Mouse (Mus musculus): ENCODE data around the gene Zbtb8os.

Gene Zbtb8os

GRCm38 (mm10) chr4:129377601-129378390 lies 42.3 kb downstream of the Zbtb8os start, which contains the start of gene Zbtb8a:
TSS of gene Zbtb8a (minus strand) at chr4:129378116.
- DNase-seq = peak; percentile 36

- no peak for DNase-seq
Measured at GRCm38 (mm10) chr4:129379805-129380204, 44.3 kb downstream of the Zbtb8os start.

GRCm38 (mm10) chr4:129381148-129381547 lies 45.7 kb downstream of the Zbtb8os start:
- DNase-seq = no peak

GRCm38 (mm10) chr4:129382029-129382428 lies 46.5 kb downstream of the Zbtb8os start:
- no peak for DNase-seq

GRCm38 (mm10) chr4:129382488-129382887 lies 47.0 kb downstream of the Zbtb8os start:
- DNase-seq = no peak

DNA sequence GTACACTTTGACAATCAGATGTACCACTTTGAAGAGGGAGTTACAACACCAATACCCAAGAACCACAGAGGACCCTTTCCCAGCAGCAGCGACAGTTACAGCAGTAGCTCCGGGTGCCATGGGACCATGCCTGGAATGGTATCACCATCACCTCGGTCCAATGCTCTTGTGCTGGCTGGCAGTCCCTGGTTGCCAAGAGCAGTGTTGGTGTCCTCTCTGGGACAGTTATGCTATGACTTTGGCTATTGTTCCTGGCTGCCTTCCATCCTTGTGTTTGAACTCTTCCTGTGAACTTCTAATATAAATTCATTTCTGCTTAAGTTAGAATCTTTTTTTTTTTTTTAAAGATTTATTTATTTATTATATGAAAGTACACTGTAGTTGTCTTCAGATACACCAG lies 48.1 kb downstream of the Zbtb8os start:
- DNase-seq = no peak

DNA sequence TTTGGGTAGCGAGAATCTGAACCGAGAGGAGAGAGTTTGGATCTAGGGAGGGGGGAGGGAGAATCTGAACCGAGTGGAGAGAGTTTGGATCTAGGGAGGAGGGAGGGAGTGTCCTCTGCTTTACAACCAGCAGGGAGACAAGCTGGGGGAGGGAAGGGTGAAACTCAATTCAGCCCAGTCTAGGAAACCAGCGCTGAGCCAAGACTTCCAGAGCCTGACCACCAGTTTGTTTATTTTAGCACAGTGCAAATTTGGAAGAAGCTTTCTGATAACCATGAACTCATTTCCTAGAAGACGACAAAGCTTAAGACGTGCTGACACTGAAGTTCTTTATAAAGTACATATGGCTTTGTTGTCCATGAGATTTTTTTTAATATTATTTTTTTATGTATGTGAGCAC lies 48.9 kb downstream of the Zbtb8os start:
- no peak for DNase-seq

DNA sequence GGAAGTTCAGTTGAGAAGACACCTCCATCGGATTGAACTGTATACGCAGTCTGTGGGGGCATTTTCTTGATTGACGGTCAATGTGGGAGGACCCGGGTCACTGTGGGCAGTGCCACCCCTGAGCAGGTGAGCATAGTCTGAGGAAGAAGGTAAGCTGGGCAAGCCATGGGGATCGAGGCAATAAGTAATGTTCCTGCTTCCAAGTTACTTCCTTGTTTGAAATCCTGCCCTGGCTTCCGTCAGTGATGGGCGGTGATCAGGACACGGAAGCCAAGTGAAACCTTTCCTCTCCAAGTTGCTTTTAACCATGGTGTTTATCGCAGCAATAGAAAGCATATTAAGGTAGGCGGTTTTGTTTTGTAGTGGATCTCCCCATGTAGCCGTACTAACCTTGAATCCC lies 50.2 kb downstream of the Zbtb8os start:
- DNase-seq = no peak

DNA sequence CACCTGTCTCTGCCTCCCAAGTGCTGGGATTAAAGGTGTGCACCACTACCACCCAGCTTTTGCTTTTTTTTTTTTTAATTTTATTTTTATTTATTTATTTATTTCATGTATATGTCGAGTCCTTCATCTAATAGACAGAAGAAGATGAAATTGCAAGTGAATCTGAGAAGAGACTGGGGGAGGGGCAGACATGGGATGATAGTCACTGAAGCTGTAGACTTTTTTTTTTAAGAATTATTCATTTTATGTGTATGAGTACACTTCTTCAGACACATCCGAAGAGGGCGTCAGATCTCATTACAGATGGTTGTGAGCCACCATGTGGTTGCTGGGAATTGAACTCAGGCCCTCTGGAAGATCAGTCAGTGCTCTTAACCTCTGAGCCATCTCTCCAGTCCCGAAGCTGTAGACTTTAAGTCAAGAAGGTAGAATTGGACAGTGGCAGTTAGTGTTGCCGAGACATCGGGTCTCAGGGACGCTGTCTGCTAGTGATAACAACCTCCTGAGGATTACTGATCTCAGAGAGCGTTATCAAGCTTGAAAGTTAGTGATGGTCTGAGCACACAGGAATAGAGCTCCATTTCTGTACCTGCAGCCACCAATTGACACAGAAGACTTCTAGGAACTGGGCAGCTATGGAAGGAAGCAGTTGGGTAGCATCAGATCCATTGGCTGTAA lies 50.9 kb downstream of the Zbtb8os start:
- no peak for DNase-seq

GRCm38 (mm10) chr4:129386989-129387388 lies 51.5 kb downstream of the Zbtb8os start:
- DNase-seq = no peak

DNA sequence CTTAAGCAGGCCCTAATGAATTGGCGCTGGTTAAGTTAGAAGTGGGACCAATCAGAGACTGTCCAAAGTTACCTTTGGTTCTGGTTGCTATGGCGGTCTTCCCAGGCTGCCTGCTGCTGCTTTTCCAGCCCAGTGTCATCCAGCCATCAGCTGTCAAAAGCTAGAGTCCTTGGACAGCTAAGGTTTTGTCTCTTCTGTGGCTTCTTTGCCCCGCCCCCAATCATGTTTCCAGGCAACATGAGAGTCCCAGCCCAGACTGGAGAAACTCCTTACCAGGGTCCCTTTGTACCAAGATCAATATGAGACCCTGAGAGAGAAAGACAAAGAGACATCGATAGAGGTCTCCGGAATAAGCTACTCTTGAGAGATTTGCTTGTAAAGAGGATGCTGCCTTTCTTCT lies 52.9 kb downstream of the Zbtb8os start:
- DNase-seq = no peak

GRCm38 (mm10) chr4:129390216-129390743 lies 54.8 kb downstream of the Zbtb8os start:
- DNase-seq = no peak

DNA sequence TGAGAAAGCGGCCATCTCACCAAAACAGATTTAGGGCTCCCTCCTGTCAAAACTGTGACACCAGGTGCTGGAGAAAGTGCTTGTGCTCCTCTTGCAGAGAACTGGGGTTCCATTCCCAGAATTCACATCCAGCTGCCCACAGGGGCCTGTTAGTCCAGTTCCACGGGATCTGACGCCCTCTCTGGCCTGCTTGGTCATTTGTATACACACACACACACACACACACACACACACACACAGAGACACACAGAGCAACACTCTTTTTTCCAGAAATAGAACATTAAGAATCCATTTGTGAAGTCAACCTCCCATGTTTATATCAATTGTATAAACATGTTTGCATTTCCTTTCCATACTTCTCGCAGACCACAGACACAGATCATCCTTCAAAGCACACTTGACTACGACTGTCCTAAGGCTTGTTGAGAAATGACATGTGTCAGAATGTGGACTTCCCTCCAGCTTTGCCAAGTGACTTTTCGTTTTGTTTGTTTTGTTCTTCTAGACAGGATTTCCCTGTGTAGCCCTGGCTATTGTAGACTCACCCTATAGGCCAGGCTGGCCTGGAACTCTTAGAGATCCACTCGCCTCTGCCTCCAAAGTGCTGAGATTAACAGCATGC lies 55.6 kb downstream of the Zbtb8os start:
- DNase-seq = no peak

DNA sequence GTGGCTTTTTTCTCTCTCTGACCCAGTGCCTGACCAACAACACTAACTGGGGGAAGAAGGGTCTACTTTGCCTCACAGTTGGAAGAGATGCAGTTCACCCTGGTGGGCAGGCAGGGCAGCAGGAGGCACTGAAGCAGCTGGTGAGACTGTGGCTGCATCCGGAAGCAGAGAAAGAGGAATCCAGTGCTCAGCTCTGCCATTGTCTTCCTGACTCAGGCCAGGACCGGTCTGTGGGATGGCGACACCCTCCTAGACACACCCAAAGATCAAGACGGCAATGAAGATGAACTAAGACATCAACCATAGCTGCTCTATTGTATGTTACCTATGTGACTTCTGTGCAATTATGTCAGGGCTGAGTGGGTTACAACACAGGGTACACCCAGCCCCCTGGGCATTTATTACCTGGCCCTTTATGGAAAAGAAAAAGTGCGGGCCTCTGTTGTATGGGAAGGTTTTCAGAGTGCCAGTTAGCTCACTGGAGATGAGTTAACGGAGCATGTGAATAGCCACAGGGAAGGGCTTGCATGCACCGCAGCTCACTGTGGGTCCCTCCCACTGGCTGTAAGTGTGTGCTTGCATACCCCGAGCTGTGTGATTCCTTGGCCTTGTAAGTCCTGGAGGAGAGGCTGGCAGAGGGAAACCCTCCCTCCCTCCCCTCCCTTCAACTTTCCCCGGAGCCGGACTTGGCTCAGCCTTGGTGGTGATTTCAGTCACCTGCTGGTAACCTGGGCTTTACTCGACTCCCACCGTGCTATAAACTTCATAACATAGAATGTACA lies 58.8 kb downstream of the Zbtb8os start:
- DNase-seq = no peak

- DNase-seq = no peak
Measured at GRCm38 (mm10) chr4:129396960-129397359, 61.5 kb downstream of the Zbtb8os start.

DNA sequence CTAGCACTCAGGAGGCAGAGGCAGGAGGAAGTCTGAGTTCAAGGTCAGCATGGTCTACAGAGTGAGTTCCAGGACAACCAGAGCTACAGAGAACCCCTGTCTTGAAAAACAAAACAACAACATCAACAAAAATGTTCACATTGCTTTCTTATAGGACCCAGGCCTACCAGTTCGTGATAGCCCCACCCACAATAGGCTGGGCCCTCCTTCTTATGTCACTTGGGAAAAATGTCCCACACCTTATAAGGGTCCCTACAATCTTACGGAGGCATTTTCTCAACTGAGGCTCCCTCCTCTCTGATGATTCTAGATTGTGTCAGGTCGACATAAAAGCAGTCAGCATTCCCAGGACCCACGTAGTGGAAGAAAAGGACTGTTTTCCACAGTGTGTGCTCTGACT lies 64.3 kb downstream of the Zbtb8os start:
- DNase-seq = no peak
